Mouse (Mus musculus): ENCODE results near the gene Il12rb1.

The Il12rb1 gene

DNA sequence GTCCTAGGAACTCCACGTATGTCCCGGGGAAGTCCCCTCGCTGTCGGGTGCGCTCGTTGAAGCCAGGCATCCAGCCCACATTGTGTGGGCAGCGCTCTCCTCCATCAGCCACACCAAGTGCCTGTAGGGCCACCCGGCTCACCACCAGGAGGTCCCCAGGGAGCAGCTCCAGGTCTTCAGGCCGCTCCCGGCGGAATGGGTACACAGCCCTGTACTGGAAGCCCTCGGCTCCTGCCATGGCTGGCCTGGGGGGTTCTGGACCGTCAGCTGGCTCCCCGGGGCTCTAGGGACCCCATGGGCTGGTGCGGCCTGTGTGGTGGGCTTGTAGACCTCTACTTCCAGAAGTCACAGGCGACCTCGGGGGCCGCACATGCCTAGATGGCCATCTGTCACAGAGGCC, 33.5 kb upstream of the Il12rb1 start:
- DNase-seq = no peak

DNA sequence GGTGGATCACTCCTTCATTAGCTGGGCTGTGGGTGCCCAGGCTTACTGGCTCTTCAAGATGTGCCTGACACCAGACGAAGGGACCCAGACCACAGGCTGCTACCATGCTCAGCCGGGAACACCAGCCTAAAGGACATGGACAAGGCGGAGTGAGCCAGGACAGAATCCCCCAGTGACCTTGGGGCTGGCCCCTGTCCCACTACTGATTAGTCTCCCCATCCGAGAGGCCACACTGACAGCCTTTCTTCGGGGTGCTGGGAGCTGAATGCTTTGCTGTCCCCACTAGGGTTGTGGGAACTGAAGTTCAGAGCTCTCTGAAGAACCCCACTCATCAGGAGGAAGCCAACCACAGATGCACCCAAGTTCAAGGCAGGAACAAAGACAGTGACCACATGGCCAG, 33.0 kb upstream of the Il12rb1 start:
- no peak for DNase-seq

DNA sequence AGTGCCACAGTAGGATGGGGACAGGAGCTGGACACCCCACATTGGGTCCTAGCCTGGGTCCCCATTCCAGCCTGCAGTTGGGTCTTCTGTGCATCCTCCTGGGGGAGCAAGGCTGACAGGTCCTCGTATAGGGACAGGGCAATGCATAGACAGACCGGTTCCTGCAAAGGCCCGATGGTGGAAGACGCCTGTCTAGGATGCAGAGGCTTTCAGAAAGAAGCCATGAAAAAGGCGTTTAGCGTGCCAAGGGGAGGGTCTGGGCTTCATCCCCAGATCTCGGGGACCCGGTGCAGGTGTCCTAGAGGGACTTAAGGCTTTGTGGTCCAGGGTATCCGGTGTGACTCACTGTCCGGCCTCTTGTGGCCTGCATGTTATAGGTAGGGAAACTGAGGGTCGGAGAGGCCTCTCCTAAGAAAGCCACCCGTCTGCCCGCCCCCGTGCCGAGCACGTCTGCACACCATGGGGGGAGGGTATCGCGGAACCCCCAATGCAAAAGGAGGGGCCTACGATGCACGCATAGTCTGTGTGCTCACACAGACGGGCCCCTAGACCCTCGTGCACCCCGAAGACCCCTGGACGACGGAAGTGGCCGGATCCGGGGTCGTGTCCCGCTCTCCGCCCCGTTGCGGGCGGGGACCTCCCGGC, 32.3 kb upstream of the Il12rb1 start:
- no peak for DNase-seq

DNA sequence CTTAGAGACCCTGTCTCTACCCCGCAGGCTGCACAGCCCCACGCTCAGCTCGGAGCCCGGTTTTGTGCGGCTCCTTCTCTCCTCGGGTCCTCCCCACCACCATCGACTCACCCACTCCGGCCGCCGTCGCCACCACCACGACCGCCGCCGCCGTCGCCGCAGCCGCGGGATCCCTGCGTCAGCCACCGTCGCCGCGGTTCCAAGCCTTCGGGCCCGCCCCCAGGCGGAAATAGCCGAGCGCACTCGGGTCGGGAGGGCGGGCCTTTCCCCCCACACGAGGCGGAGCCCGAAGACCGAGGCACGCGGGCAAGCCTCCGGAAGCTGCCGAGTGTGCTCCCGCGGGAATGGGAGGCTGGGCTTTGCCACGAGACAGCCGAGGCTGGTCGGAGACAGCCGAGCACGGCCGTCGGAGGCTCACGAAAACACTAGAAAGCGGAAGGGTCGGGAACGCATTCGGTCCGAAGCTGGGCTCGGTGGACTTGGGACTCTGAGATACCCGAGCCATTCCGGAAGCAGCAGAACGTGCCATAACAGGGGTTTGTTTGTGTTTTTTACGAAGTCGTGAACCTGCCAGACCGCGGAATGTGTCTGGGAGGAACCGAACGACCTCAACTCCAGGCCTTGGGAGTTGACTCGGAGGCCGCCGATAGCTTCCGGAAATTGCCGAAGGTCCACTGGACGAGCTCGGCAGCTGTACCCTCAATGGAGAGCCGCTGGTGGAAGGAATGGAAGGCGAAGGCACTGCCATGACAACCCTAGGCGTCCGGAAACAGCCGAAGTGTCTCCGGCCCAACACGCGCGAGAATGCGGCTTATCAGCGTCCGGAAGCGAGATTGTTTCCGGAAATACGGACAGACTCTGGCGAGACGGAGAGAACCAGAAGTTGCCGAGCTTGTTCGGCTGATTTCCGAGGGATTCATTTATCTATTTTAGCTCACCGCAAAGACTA, 31.5 kb upstream of the Il12rb1 start, which contains the start of gene Pik3r2:
Gene Pik3r2, minus strand, starts transcription at position 218 of the 949 bp plus-strand sequence.
- peak; percentile 98 for DNase-seq

DNA sequence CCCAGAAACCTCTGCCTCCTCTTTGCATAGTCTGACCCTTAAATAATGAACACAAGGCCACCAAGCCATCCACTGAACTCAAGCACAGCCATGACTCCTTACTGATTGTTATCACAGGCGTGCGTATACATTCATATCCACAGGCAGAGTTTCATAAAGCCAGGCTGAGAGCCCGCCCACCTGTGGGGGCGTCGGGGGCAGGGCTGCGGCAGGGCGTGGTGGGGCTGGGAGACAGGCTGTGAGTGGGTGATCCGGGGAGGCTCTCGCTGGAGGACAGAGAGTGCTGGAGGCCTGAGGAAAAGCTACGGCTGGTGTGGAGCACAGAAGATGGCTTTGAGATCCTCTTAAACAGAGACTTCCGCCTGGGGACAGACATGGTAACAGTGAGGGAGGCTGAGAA, 28.2 kb upstream of the Il12rb1 start:
- no peak for DNase-seq

DNA sequence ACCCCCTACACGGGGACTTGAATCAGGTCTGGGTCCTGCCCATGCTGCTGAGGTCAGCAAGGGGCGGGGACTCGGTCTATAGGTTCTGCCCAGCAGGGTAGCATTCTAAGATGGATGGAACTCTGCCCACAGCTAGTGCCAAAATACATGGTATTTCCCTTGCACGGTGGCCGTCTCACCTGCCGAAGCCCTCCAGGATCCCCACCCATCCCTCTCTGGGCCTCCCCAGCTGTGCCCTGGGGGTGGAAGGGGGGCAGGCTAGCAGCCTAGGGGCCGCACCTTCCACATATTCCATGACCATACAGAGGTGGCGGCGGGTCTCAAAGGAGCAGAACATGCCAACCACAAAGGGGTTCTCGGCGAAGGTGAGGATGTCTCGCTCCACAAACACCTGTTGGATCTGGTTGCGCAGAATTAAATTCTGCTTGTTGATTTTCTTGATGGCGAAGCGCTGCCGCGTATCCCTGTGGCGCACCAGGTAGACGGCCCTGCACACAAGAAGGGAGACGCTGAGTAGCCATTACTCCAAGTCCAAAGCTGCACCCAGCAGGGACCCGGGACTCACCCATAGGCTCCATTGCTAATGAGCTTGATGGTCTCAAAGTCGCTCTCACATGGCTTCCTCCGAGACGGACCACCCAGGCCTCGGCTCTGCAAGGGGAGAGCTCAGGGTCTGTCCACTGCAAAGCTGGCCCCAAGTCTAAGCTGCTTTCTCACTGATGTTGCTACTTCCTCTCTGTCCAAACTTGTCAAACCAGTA, 21.8 kb upstream of the Il12rb1 start:
- no peak for DNase-seq

DNA sequence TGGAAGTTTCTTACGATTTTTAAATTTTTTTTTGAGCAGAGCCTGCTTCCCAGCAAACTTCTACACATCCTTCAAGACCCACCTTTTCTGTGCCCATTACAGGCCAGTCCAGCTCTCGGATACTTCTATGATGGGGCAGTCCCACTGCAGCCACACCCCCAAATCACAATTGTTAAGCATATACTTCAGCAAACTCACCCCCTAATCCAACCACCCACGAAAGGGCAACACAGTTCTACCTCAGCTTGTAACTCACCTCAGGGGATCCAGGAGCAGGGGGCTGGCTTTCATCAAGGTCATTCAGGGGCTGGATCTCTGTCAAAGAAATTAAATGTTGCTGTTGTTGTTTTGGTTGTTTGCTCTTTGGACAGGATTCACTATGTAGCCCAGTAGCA, 21.2 kb upstream of the Il12rb1 start:
- no peak for DNase-seq

DNA sequence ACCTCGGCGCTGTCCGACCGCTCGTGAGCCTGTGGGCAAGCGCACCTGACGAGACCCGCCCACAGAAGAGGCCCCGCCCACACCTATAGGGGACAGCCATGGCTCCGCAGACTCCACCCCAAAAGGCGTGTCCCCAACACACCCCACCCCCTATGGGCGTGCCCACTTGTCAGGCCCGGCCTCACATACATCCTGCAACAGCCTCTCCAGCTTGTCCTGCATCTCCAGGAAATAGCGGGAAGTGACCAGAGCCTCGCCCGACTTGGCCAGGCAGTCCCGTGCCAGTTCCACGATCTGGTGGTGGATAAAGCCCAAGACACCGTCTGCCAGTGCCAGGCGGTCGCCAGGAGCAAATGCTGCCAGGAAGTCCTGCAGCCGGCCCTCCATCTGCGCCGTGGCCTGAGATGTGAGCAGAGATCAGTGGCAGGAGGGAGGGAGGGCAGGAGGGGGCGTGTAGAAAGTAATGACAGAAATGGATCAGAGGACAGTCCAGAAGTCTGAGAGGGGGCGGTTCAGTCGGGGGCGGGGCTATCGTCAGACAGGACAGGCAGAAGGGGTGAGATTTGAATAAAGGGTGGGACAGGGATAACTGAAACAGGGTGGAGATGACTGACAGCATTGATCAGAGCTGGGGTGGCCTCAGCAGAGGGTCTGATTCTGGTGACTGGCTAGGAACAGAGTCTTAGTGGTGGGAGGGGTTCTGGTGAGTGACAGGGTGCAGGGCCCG, 20.1 kb upstream of the Il12rb1 start:
- DNase-seq = peak; percentile 68

DNA sequence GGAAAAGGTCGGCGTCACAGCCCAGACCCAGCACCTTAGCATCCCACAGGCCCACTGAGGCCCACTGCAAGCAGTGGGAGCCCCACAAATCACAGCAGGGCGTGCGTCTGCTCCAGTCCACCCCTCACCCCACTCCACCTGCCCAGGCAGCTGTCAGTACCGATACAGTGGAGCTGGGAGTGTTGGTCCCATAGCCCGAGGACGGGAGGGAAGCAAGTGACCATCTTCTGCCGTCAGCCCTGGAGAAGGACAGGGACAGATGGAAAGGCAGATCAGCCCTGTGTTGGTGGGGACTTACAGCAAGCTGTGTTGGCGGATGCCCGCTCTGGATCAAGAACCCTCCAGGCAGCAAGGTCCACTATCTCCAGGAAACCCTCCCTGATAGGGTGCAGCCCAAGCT, 19.2 kb upstream of the Il12rb1 start:
- no peak for DNase-seq

DNA sequence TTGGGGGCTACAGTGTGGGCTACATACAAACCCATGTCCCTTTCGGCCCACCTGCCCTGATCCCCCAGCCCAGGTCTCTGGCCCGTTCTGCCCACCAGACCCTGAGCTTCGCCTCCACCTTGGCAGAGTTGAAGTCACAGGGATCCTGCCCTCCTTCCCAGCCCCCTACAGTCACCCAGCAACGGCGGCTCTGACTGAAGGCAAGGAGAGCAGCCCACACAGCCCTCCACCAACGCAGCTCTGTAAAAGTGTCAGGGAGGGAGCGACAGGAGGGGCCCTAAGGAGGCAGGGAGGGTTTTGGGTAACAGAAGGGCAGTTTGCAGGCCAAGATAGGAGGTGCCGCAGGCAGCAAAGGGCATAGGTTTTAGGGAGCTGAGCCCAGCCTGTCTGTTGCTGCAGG, 17.4 kb upstream of the Il12rb1 start:
- no peak for DNase-seq

DNA sequence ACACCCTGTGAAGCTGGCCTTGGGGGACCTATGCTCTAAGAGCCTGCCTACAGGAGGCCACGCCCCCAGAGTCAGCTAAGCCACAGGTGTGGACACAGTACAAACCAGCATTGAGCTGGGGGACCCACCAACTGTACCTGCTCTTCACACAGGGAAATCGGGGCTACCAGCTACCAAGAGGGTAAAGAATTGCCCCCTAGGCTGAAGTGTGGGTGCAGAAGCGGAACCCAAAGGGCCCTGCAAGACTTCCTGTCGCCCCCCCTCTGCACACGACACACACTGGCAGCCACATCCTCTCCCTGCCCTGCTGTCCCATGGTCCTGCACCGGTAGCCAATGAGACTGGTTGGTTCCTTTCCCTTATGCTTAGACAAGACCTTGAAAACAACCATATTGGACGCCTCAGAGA, 17.0 kb upstream of the Il12rb1 start:
- peak; percentile 69 for DNase-seq

DNA sequence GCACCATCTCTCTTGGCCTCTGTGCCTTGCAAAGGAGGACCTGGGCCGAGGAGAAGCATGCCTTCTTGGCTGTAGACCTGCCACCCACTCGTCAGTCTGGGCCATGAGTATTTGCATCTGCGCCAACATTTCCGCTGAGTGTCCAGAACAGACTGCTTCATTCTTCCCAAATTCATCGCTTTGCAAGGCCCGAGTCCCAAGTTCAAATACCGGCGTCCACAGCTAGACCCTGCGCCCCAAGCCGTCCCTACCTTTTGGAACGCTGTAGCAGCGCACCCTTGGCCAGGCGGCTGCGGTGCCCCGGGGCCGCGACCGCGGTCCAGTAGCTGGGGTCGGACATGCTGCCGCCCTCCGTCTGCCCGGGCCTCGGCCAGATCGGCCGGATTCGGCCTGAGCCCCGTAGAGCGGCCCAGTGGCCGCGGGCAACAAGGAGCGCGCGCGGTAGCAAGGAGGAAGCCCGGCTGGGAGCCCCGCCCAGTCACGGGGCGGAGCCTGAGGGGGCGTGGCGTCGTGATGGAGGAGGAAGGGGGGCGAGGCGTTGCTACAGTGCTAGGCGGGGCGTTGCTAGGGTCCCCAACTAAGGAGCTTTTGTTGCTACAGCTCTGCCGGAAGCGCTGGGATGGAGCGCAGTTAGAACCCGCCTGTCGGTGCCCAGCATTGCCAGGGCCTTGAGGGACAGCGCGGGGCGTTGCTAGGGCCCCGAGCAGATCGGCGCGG, 16.1 kb upstream of the Il12rb1 start:
- peak; percentile 98 for DNase-seq

DNA sequence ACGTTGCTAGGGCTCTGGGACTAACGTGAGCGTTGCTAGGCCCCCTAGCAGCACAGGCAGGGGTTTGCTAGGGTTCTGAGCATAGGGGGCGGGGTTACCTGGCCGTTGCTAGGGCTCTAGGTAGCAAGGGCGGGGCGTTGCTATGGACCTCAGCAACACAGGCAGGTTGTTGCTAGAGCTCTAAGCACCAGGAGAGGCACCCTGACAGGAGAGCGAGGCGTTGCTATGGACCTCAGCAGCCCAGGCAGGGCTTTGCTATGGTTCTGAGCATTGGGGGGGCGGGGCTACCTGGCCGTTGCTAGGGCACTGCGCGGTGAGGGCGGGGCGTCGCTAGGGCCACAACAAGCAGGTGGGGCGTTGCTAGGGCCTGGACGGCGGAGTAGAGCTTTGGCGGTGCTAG, 15.5 kb upstream of the Il12rb1 start:
- DNase-seq = peak; percentile 93

DNA sequence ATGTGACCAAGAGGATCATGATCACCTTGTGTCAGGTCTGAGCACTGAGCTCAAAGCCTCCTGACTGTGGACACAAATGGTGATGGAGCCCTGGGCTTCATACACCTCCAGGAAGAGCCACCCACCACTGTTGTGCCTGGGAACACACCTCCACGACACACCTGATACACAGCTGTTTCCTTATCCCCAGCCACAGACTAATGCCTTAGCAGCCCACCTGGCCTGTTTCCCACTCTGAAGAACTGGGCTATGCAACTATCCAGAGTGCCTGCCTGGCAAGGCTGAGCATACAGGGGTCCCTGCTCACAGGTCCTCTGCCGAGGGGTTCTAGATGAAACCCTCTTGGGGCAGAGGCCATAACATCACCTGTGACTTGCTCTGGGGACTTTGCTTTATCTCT, 14.0 kb upstream of the Il12rb1 start:
- DNase-seq = no peak

DNA sequence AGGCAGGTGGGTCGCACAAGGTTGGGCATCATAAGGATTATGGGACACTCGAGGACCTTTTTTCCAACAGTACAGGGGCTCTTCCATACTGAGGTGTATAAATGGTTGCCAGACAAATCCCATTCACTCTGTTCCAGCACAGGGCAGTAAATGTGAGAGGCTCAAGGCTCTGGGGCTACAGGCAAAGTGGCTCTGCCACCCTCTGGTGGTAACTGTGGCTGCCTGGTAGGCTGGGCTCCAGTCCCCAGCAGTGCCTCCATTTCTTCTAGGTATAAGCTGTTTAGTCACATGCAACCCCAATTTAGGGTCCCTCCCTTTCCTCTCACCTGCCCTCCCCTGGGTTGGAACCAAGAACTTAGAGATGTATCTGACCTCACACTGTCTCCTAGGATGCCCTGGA, 12.9 kb upstream of the Il12rb1 start:
- DNase-seq = no peak

DNA sequence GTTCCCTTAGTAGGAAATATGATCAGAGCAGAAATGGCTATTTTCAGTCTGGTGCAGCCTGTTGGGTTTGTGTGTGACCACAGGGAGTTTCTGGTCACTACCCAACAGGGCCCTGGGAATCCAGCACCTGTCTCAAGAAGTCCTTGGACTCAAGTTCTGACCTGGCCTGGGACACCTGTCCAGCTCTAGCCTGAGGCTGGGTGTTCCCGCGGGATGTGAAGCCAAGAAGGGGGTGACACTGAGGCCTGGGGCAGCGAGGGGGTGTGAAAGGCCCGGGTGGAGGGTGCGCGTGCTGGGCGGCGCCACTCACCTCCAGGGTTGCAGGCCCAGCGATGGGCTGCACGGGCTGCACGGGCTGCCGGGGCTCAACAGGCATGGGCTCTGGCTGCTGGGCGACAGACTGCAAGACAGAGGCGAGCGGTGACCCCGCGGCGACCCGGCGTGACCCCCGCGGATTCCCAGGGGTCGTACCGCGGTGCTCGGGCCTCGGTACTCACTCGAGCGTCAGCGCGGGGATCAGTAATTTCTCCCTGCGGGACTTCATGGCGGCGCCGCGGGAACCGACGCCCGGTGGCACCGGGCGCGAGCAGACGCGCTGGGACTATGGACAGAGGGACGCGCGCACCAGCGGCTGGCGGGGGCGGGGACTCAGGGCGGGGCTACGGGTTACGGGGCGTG, 11.7 kb upstream of the Il12rb1 start:
- DNase-seq = no peak

DNA sequence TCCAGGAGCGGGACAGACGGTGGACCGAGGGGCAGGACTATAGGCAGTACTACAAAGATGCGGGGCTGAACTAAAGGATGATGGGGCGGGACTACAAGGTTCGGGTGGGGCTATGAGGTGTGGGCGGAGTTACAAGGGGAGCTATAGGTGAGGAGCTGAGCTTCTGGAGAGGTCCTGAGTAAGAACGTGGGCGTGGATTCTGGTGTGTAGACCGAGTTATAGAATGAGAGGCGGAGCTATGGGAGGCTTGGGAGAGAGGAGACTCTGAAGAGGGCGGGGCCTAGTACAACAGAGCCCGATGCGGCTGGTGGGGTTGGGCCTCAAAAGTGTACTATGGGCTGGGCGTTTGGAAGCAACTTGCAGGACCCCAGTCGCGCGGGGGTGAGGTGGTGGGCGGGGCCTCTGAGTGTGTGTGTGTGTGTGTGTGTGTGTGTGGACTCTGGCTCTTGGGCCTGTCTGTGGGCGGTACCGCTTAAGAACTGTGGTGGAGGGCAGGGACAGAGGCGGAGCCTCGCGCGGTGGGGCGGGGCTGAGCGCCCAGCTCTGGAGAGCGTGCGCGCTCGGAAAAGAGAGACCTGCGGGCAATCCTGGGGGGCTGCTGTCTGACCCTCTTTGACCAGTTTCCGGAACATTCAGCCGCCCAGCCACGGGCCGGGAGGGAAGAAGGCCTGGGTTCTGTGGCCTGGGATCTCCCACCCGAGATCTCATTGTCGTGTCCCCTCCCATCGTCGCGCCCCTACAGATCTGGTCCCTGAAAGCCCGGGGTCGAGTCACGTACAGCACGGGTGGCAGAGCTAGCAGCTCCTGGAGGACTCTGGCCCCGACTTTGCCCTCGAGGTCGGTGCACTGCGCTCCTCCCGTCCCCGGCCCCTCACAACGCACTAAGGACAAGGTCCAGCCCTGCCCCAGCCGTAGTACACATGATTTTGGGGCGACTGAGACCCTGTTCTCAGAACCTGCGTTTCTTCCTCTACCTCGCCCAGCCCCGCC, 10.9 kb upstream of the Il12rb1 start:
- peak; percentile 93 for DNase-seq

DNA sequence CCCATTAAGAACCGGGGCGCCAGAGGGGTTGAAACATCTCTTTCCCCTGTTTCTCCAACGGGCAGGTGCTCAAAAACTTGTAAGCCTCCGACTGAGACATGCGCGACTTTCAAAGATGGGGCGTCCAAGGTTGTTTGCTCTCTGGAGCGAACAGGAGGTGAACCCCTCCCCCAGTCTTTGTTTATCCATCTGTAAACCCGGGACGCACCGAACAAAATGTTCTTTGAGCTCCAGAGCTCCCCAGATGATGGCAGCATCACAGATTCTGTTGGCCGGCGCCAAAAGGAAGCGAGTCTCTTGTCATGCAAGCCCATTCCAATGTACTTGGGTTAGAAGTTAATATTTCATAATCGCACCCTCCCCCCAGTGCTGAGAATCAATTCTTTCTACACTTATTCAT, 10.0 kb upstream of the Il12rb1 start:
- DNase-seq = peak; percentile 56

DNA sequence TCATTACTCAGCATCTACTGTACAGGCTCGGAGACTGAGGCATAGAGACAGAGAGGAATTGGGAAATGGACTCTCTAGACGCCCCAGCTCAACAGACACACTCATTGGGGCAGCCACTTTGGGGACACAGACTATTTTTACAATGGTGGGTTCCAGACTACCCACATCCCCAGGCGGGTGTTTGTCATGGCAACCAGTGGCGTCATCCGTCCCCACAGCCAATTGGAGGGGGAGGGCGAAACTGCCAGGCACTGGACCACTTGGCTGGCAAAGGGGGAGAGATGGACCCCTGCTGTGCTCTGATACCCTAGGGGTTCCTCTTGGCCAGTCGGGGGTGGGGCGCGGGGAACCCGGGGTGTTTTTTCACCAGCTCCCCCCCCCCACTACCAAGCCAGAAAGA, 7.6 kb upstream of the Il12rb1 start:
- no peak for DNase-seq

DNA sequence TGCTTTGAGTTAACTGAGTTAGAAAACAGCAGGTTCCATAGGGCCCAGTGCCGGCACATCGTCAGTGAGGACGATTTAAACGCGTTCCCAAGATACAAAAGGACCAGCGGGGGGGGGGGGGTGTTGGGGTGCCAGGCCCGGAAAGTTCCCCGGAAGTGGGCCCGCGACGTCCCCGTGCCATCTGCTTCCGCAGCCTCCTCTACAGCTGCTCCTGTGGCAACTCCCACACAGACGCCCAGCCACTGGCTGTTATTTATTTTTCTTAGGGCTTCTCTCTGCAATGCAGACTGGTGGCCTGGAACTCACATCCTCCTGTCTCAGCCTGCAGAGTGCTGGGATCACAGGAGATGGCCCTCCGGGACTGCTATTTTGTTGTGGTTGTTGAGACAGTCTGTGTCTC, 7.1 kb upstream of the Il12rb1 start:
- DNase-seq = peak; percentile 15

All from lung, postnatal 36 days (tissue).